In genomic region chr8:128358406-128358755, GRCm38 (mm10) we compare ENCODE assay signal across 7 mouse cellular contexts. TPM values are rescaled to one million over a fixed set of nuclear protein-coding genes. Genes with fewer than 3 reads are reported as not detected.
DNase-seq lines count a peak whose midpoint lies in the region; ATAC-seq and TF ChIP-seq lines count a peak whose summit lies in the region.

Gene Nrp1 (plus strand): TSS chr8:128358604.

- peaks cover 24% of the 10 kb centered on the region for H3K27me3 ChIP-seq in ES-Bruce4 (ENCODE audit: control insufficient read depth, insufficient read depth, low read length, poor library complexity, severe bottlenecking)
- no peaks in the 10 kb centered on the region for H3K27me3 ChIP-seq in hindbrain, embryonic 11.5 days (ENCODE audit: control insufficient read depth, insufficient read depth, low read length)

- DNase-seq in adrenal gland, adult 8-10 months = peak; percentile 18
- DNase-seq in frontal cortex, postnatal 10 days (ENCODE audit: low spot score in 2 of 2) = peak; percentile 17 to 46
- DNase-seq in hindbrain, embryonic 11.5 days (ENCODE audit: low spot score) = peak; percentile 60
- DNase-seq in left cerebral cortex, adult 18-20 months (ENCODE audit: low spot score in 2 of 2) = peak in 1 of 2 experiments; percentile 14
- DNase-seq in lung, postnatal 25 days (ENCODE audit: low spot score) = peak; percentile 42
- DNase-seq in right cerebral cortex, postnatal 10 days (ENCODE audit: low spot score in 2 of 2) = peak; percentile 51 to 61

- H3K4me2 ChIP-seq in hindbrain, embryonic 11.5 days (replicated peaks; ENCODE audit: low read depth, low read length) = peak within 1 kb of the TSS; percentile 99

- no peaks in the 10 kb centered on the region for H3K4me1 ChIP-seq in ES-Bruce4 (ENCODE audit: control insufficient read depth, insufficient read depth, low read length)
- H3K4me1 ChIP-seq in hindbrain, embryonic 11.5 days (replicated peaks; ENCODE audit: control insufficient read depth, insufficient read depth, low read length) = peaks cover 7% of the 10 kb centered on the region; the same call in 1 of the 2 replicates

- H3K27ac ChIP-seq in ES-Bruce4 (ENCODE audit: insufficient read depth, low read length) = no peak within 1 kb of the TSS
- H3K27ac ChIP-seq in hindbrain, embryonic 11.5 days (ENCODE audit: low read depth, low read length) = peak within 1 kb of the TSS; percentile 51

- H3K36me3 ChIP-seq in ES-Bruce4 (ENCODE audit: control insufficient read depth, insufficient read depth, low read length, poor library complexity, severe bottlenecking) = no peaks in the 10 kb centered on the region
- no peaks in the 10 kb centered on the region for H3K36me3 ChIP-seq in hindbrain, embryonic 11.5 days (ENCODE audit: control insufficient read depth, insufficient read depth, low read length)

- no peak for TF ChIP-seq POLR2A in ES-Bruce4 (IDR thresholded peaks at IDR 0.05; ENCODE audit: insufficient read depth, low read length)

- no peak for TF ChIP-seq EP300 in ES-Bruce4 (IDR thresholded peaks at IDR 0.05; ENCODE audit: insufficient read depth, low read depth, low read length)

- TF ChIP-seq CTCF in ES-Bruce4 (IDR thresholded peaks at IDR 0.05; ENCODE audit: low read depth, low read length) = no peak

- H3K9me3 ChIP-seq in ES-Bruce4 (replicated peaks; ENCODE audit: control insufficient read depth, insufficient read depth, low read length, poor library complexity, severe bottlenecking) = no peaks in the 10 kb centered on the region
- no peaks in the 10 kb centered on the region for H3K9me3 ChIP-seq in hindbrain, embryonic 11.5 days (ENCODE audit: control insufficient read depth, low read length)

- H3K9ac ChIP-seq in ES-Bruce4 (ENCODE audit: low read depth, poor library complexity, severe bottlenecking) = peak within 1 kb of the TSS; percentile 62
- peak within 1 kb of the TSS; percentile 78 for H3K9ac ChIP-seq in hindbrain, embryonic 11.5 days (ENCODE audit: low read depth, low read length)

- peak; percentile 28 for ATAC-seq in hindbrain, embryonic 11.5 days (ENCODE audit: low FRiP score)

- WGBS in hindbrain, embryonic 11.5 days = under 1% methylated on average over 21 of the region's 21 CpGs

- peak within 1 kb of the TSS; percentile 69 for H3K4me3 ChIP-seq in ES-Bruce4 (ENCODE audit: low read depth, low read length)
- peak within 1 kb of the TSS; percentile 64 for H3K4me3 ChIP-seq in hindbrain, embryonic 11.5 days (ENCODE audit: low read depth, low read length)

RNA-seq across cellular contexts. Expression of gene Nrp1, which starts in this region (rescaled TPM):
- polyA plus RNA-seq in ES-Bruce4 (2011; ENCODE audit: insufficient read depth, insufficient read length, low read depth, missing spikeins) = 0.30 and 0.40 TPM in 2 replicates
- 100 to 1,000 TPM in 2 of 4 experiments, 10 to 100 TPM in 2; 70.0 to 135 (median 99.1) TPM for total RNA-seq in adrenal gland, adult 8-10 months (2022)
- 29.1 and 34.3 TPM in 2 replicates for polyA plus RNA-seq in hindbrain, embryonic 11.5 days (2014; fragmentation: Nextera tagmentation; extraction: Ambion mirVana)
- 10 to 100 TPM; 22.1 to 29.1 TPM for total RNA-seq in left cerebral cortex, adult 18-20 months (2021)

Comparison
In these comparisons a context has a peak if more than half of its experiments do, and no peak if none do; other contexts are left out.
1. RNA of gene Nrp1 (polyA plus RNA-seq): 29.1 to 34.3 TPM in hindbrain, embryonic 11.5 days; 0.30 to 0.40 TPM in ES-Bruce4; every median in the first group is over 10 times any median in the second.